In genomic region chr5:113869132-113869531, GRCm38 (mm10) we compare ENCODE assay signal across 8 mouse cellular contexts. TPM values are rescaled to one million over a fixed set of nuclear protein-coding genes. Genes with fewer than 3 reads are reported as not detected.
DNase-seq lines count a peak whose midpoint lies in the region; TF ChIP-seq lines count a peak whose summit lies in the region.
"Had no signal": no experiment of that assay in that cellular context is flagged by ENCODE, and none has a peak within 500 bp of the region (broad histone marks: within the 10 kb centered on the region; RNA-seq: fewer than 3 reads in every experiment).

No protein-coding gene starts in this region.

- TF ChIP-seq POLR2A in brain, embryonic 14.5 days (IDR thresholded peaks at IDR 0.05; ENCODE audit: borderline replicate concordance, extremely low read depth, insufficient read depth, insufficient read length, poor library complexity, severe bottlenecking), result no peak

- peak; percentile 85 for DNase-seq in MN1 (ENCODE audit: low spot score)
- DNase-seq in brain, embryonic 14.5 days (ENCODE audit: low read depth), result peak; percentile 81
- peak; percentile 86 for DNase-seq in heart, adult 8-10 months (ENCODE audit: low spot score)
- peak; percentile 69 for DNase-seq in kidney, adult 18-20 months
- DNase-seq in lung, postnatal 4 days, result peak; percentile 84 to 89
- no peak for DNase-seq in thymus, postnatal 4 days
- DNase-seq in layer of hippocampus, postnatal 14 days (ENCODE audit: low spot score in 2 of 2), result no peak
- DNase-seq: liver, embryonic 13.5 days had no signal

- no peak for TF ChIP-seq CTCF in brain, embryonic 14.5 days (IDR thresholded peaks at IDR 0.05; ENCODE audit: borderline replicate concordance, extremely low read depth, insufficient read depth, insufficient read length)

RNA-seq across cellular contexts. Expression of gene Selplg, which starts 36.7 kb away (rescaled TPM):
- polyA plus RNA-seq in brain, embryonic 14.5 days (2012; rRNA removed), result 0.88 and 1.3 TPM in 2 replicates
- 10 to 100 TPM in 1 of 4 experiments, 1 to 10 TPM in 3; 1.8 to 10.3 (median 2.6) TPM for total RNA-seq in heart, adult 8-10 months (2022)
- total RNA-seq in layer of hippocampus, postnatal 14 days (2021), result 10 to 100 TPM; 26.5 to 29.3 TPM

RNA-seq across cellular contexts. Expression of gene Coro1c, which starts 39.4 kb away (rescaled TPM):
- polyA plus RNA-seq in brain, embryonic 14.5 days (2012; rRNA removed), result 136 and 202 TPM in 2 replicates
- total RNA-seq in heart, adult 8-10 months (2022), result 10 to 100 TPM; 21.9 to 30.3 (median 23.7) TPM
- total RNA-seq in layer of hippocampus, postnatal 14 days (2021), result 10 to 100 TPM; 87.9 to 94.2 TPM

Comparison
In these comparisons a context has a peak if more than half of its experiments do, and no peak if none do; other contexts are left out.
1. DNase-seq: peak in MN1 (single experiment), brain, embryonic 14.5 days (single experiment), heart, adult 8-10 months (single experiment), kidney, adult 18-20 months (single experiment) and lung, postnatal 4 days (2 of 2); none in thymus, postnatal 4 days (single experiment) and layer of hippocampus, postnatal 14 days (0 of 2).